Mouse (Mus musculus): ENCODE data around the gene Lrch3. TPM values are rescaled to one million over a fixed set of nuclear protein-coding genes. Genes with fewer than 3 reads are reported as not detected.
"Not testable (repeated sequence)": the region's sequence is repeated elsewhere in the genome, so short reads cannot be mapped to it uniquely, and the experiment has no call there.

Lrch3 gene
- 18.3 and 21.5 TPM in 2 replicates for polyA plus RNA-seq (2015; fragmentation: Nextera tagmentation; extraction: Ambion mirVana)

GRCm38 (mm10) chr16:32913937-32914881, at the start of gene Lrch3:
TSS of gene Lrch3 (plus strand) at chr16:32914100.
- peak; percentile 93 for DNase-seq (ENCODE audit: low spot score)

GRCm38 (mm10) chr16:32865401-32865800, 48.5 kb upstream of the Lrch3 start:
- no peak for DNase-seq (ENCODE audit: low spot score)

GRCm38 (mm10) chr16:32866713-32867112, 47.2 kb upstream of the Lrch3 start:
- no peak for DNase-seq (ENCODE audit: low spot score)

- peak; percentile 92 for DNase-seq (ENCODE audit: low spot score)
Observed at GRCm38 (mm10) chr16:32867919-32868552, 45.9 kb upstream of the Lrch3 start.

GRCm38 (mm10) chr16:32870231-32870630, 43.7 kb upstream of the Lrch3 start:
- no peak for DNase-seq (ENCODE audit: low spot score)

GRCm38 (mm10) chr16:32873366-32873765, 40.5 kb upstream of the Lrch3 start:
- DNase-seq (ENCODE audit: low spot score), result no peak

GRCm38 (mm10) chr16:32875281-32875680, 38.6 kb upstream of the Lrch3 start:
- DNase-seq (ENCODE audit: low spot score), result not testable (repeated sequence)

GRCm38 (mm10) chr16:32875847-32876246, 38.1 kb upstream of the Lrch3 start:
- no peak for DNase-seq (ENCODE audit: low spot score)

GRCm38 (mm10) chr16:32876831-32877230, 37.1 kb upstream of the Lrch3 start:
- no peak for DNase-seq (ENCODE audit: low spot score)

- DNase-seq (ENCODE audit: low spot score), result peak; percentile 95
Observed at GRCm38 (mm10) chr16:32877343-32878156, 36.4 kb upstream of the Lrch3 start, which contains the start of the genes Fyttd1 and Rubcn. TSS of gene Fyttd1 (plus strand) at chr16:32877500. TSS of gene Rubcn (minus strand) at chr16:32877766.

GRCm38 (mm10) chr16:32878157-32878598, 35.7 kb upstream of the Lrch3 start:
- peak; percentile 12 for DNase-seq (ENCODE audit: low spot score)

- no peak for DNase-seq (ENCODE audit: low spot score)
Observed at GRCm38 (mm10) chr16:32878972-32879926, 34.7 kb upstream of the Lrch3 start.

- DNase-seq (ENCODE audit: low spot score), result no peak
Observed at GRCm38 (mm10) chr16:32881538-32881937, 32.4 kb upstream of the Lrch3 start.

GRCm38 (mm10) chr16:32887996-32888395, 25.9 kb upstream of the Lrch3 start:
- DNase-seq (ENCODE audit: low spot score), result peak; percentile 17

GRCm38 (mm10) chr16:32889881-32890280, 24.0 kb upstream of the Lrch3 start:
- no peak for DNase-seq (ENCODE audit: low spot score)

- no peak for DNase-seq (ENCODE audit: low spot score)
Observed at GRCm38 (mm10) chr16:32896126-32896525, 17.8 kb upstream of the Lrch3 start.

GRCm38 (mm10) chr16:32901360-32902050, 12.4 kb upstream of the Lrch3 start:
- no peak for DNase-seq (ENCODE audit: low spot score)

GRCm38 (mm10) chr16:32902051-32902428, 11.9 kb upstream of the Lrch3 start:
- DNase-seq (ENCODE audit: low spot score), result no peak

GRCm38 (mm10) chr16:32906186-32906585, 7.7 kb upstream of the Lrch3 start:
- no peak for DNase-seq (ENCODE audit: low spot score)

Data from thymus, postnatal 0 days (tissue).